Mouse (Mus musculus): Measurements from ENCODE around the gene 3300002I08Rik. TPM values are rescaled to one million over a fixed set of nuclear protein-coding genes. Genes with fewer than 3 reads are reported as not detected.
"Not testable (repeated sequence)": the region's sequence is repeated elsewhere in the genome, so short reads cannot be mapped to it uniquely, and the experiment has no call there.

3300002I08Rik gene
- polyA plus RNA-seq, 1 experiment from 2014 or later, result 12.2 TPM

GRCm38 (mm10) chr2:150316140-150316539 lies 46.4 kb downstream of the 3300002I08Rik start:
- no peaks in the 10 kb centered on the region for H3K36me3 ChIP-seq (ENCODE audit: control insufficient read depth, insufficient read depth, low read length)
- H3K9me3 ChIP-seq (ENCODE audit: control insufficient read depth, low read depth, low read length), result peaks cover 15% of the 10 kb centered on the region; the same call in 1 of the 2 replicates
- ATAC-seq (ENCODE audit: insufficient number of reproducible peaks, insufficient read depth, low FRiP score, low read depth), result no peak

GRCm38 (mm10) chr2:150310952-150311884 lies 51.3 kb downstream of the 3300002I08Rik start:
- not testable (repeated sequence) for H3K27me3 ChIP-seq (ENCODE audit: control insufficient read depth, insufficient read depth, low read length); H3K36me3 ChIP-seq (ENCODE audit: control insufficient read depth, insufficient read depth, low read length); H3K27ac ChIP-seq (ENCODE audit: low read length); H3K4me1 ChIP-seq (ENCODE audit: control insufficient read depth, insufficient read depth, low read length); H3K9me3 ChIP-seq (ENCODE audit: control insufficient read depth, low read depth, low read length)
- H3K4me2 ChIP-seq (replicated peaks; ENCODE audit: low read depth, low read length), result peak overlapping the region; percentile 52
- H3K4me3 ChIP-seq (ENCODE audit: low read depth, low read length), result peak overlapping the region; percentile 44
- ATAC-seq (ENCODE audit: insufficient number of reproducible peaks, insufficient read depth, low FRiP score, low read depth), result peak; percentile 99
- 10% methylated on average over 19 of the region's 19 CpGs for WGBS
- H3K9ac ChIP-seq (replicated peaks; ENCODE audit: low read depth, low read length), result peak overlapping the region; percentile 39

More at GRCm38 (mm10) chr2:150316140-150316539, 46.4 kb downstream of the 3300002I08Rik start:
- no peak overlapping the region for H3K4me2 ChIP-seq (replicated peaks; ENCODE audit: low read depth, low read length)
- no peak overlapping the region for H3K4me3 ChIP-seq (ENCODE audit: low read depth, low read length)
- no peak overlapping the region for H3K9ac ChIP-seq (replicated peaks; ENCODE audit: low read depth, low read length)
- H3K27ac ChIP-seq (ENCODE audit: low read length), result no peak overlapping the region
- no peaks in the 10 kb centered on the region for H3K27me3 ChIP-seq (ENCODE audit: control insufficient read depth, insufficient read depth, low read length)
- H3K4me1 ChIP-seq (ENCODE audit: control insufficient read depth, insufficient read depth, low read length), result no peaks in the 10 kb centered on the region

- Histone ChIP-seq H3K27ac (ENCODE audit: low read length) (no peak overlapping the region), H3K27me3 (ENCODE audit: control insufficient read depth, insufficient read depth, low read length) (no peaks in the 10 kb centered on the region), H3K4me2 (replicated peaks; ENCODE audit: low read depth, low read length) (no peak overlapping the region), H3K4me1 (ENCODE audit: control insufficient read depth, insufficient read depth, low read length) (no peaks in the 10 kb centered on the region), H3K4me3 (ENCODE audit: low read depth, low read length) (no peak overlapping the region), H3K9ac (replicated peaks; ENCODE audit: low read depth, low read length) (no peak overlapping the region), H3K36me3 (ENCODE audit: control insufficient read depth, insufficient read depth, low read length) (no peaks in the 10 kb centered on the region), H3K9me3 (ENCODE audit: control insufficient read depth, low read depth, low read length) (no peaks in the 10 kb centered on the region)
- WGBS, result 84% methylated on average over 10 of the region's 10 CpGs
- no peak for ATAC-seq (ENCODE audit: insufficient number of reproducible peaks, insufficient read depth, low FRiP score, low read depth)
Observed at GRCm38 (mm10) chr2:150307183-150307773, 55.3 kb downstream of the 3300002I08Rik start.

GRCm38 (mm10) chr2:150299096-150299495 lies 63.5 kb downstream of the 3300002I08Rik start:
- no peaks in the 10 kb centered on the region for H3K36me3 ChIP-seq (ENCODE audit: control insufficient read depth, insufficient read depth, low read length)
- H3K27ac ChIP-seq (ENCODE audit: low read length), result no peak overlapping the region
- H3K27me3 ChIP-seq (ENCODE audit: control insufficient read depth, insufficient read depth, low read length), result no peaks in the 10 kb centered on the region
- no peak for ATAC-seq (ENCODE audit: insufficient number of reproducible peaks, insufficient read depth, low FRiP score, low read depth)
- no peak overlapping the region for H3K4me2 ChIP-seq (replicated peaks; ENCODE audit: low read depth, low read length)
- no peak overlapping the region for H3K9ac ChIP-seq (replicated peaks; ENCODE audit: low read depth, low read length)
- no peaks in the 10 kb centered on the region for H3K9me3 ChIP-seq (ENCODE audit: control insufficient read depth, low read depth, low read length)
- WGBS, result 50% methylated on average over 1 of the region's 1 CpGs
- H3K4me1 ChIP-seq (ENCODE audit: control insufficient read depth, insufficient read depth, low read length), result no peaks in the 10 kb centered on the region
- H3K4me3 ChIP-seq (ENCODE audit: low read depth, low read length), result no peak overlapping the region

GRCm38 (mm10) chr2:150293669-150294068 lies 68.9 kb downstream of the 3300002I08Rik start:
- Histone ChIP-seq H3K36me3 (ENCODE audit: control insufficient read depth, insufficient read depth, low read length) (no peaks in the 10 kb centered on the region), H3K4me1 (ENCODE audit: control insufficient read depth, insufficient read depth, low read length) (no peaks in the 10 kb centered on the region), H3K4me3 (ENCODE audit: low read depth, low read length) (no peak overlapping the region), H3K27me3 (ENCODE audit: control insufficient read depth, insufficient read depth, low read length) (no peaks in the 10 kb centered on the region), H3K9ac (replicated peaks; ENCODE audit: low read depth, low read length) (no peak overlapping the region), H3K9me3 (ENCODE audit: control insufficient read depth, low read depth, low read length) (no peaks in the 10 kb centered on the region), H3K27ac (ENCODE audit: low read length) (no peak overlapping the region), H3K4me2 (replicated peaks; ENCODE audit: low read depth, low read length) (no peak overlapping the region)
- WGBS, result 78% methylated on average over 6 of the region's 6 CpGs
- ATAC-seq (ENCODE audit: insufficient number of reproducible peaks, insufficient read depth, low FRiP score, low read depth), result no peak

Other genes starting within 250 kb of the 3300002I08Rik start
- gene Zfp120, start 226.1 kb downstream of the 3300002I08Rik start, polyA plus RNA-seq (2014; fragmentation: Nextera tagmentation; extraction: Ambion mirVana), result 9.3 and 10.5 TPM in 2 replicates
- gene Gm10770, start 183.1 kb downstream of the 3300002I08Rik start, polyA plus RNA-seq (2014; fragmentation: Nextera tagmentation; extraction: Ambion mirVana), result not detected in 2 replicates
- gene Gm14139, start 181.0 kb downstream of the 3300002I08Rik start, polyA plus RNA-seq (2014; fragmentation: Nextera tagmentation; extraction: Ambion mirVana), result not detected in 2 replicates
- 10.7 TPM in 2 replicates for gene Zfp937, start 144.7 kb downstream of the 3300002I08Rik start, polyA plus RNA-seq (2014; fragmentation: Nextera tagmentation; extraction: Ambion mirVana)
- gene Gm21994, start 107.2 kb downstream of the 3300002I08Rik start, polyA plus RNA-seq (2014; fragmentation: Nextera tagmentation; extraction: Ambion mirVana), result 5.4 and 5.9 TPM in 2 replicates
- not detected in 2 replicates for gene Gm14124, start 105.2 kb downstream of the 3300002I08Rik start, polyA plus RNA-seq (2014; fragmentation: Nextera tagmentation; extraction: Ambion mirVana)
- gene Gm10130, start 39.1 kb downstream of the 3300002I08Rik start, polyA plus RNA-seq (2014; fragmentation: Nextera tagmentation; extraction: Ambion mirVana), result 3.0 and 3.1 TPM in 2 replicates
- 9.3 and 10.6 TPM in 2 replicates for gene Zfp442, start 88.7 kb upstream of the 3300002I08Rik start, polyA plus RNA-seq (2014; fragmentation: Nextera tagmentation; extraction: Ambion mirVana)
- 0.25 TPM in 1 of 2 replicates, not detected in the other for gene Zfp345, start 122.3 kb upstream of the 3300002I08Rik start, polyA plus RNA-seq (2014; fragmentation: Nextera tagmentation; extraction: Ambion mirVana)
- 0.26 and 0.53 TPM in 2 replicates for gene Cst7, start 207.7 kb upstream of the 3300002I08Rik start, polyA plus RNA-seq (2014; fragmentation: Nextera tagmentation; extraction: Ambion mirVana)
- gene Apmap, start 245.8 kb upstream of the 3300002I08Rik start, polyA plus RNA-seq (2014; fragmentation: Nextera tagmentation; extraction: Ambion mirVana), result 37.5 and 40.2 TPM in 2 replicates

Data from stomach, embryonic 14.5 days (tissue).